Mouse (Mus musculus): Measurements from ENCODE around the gene Hecw1. TPM values are rescaled to one million over a fixed set of nuclear protein-coding genes. Genes with fewer than 3 reads are reported as not detected.
"Not testable (repeated sequence)": the region's sequence is repeated elsewhere in the genome, so short reads cannot be mapped to it uniquely, and the experiment has no call there.

Gene Hecw1
- total RNA-seq, 4 experiments from 2014 or later, result 0.06 to 0.33 (median 0.06) TPM; not detected in 1

GRCm38 (mm10) chr13:14374470-14374869 is 148.6 kb downstream of the Hecw1 start:
- no peak for DNase-seq (ENCODE audit: low spot score)

DNA sequence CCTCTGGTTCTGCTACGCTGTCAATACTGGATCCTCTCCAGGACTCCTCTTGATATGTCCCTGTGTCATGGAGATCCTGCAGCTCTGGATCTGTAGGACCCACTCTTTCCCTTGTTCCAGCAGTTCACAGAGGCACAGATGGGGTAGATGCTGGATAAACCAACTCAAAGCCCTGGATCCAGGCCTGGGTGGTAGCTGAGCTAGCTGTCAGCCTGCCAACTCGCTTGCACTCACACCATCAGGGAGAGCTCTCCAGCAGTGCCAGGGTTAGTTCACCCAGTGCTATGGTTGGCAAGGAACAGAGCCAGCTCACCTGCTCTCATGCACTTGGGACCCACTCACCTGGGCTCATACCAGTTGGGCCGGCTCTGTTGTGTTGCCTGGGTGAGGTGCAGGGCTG is 157.5 kb downstream of the Hecw1 start:
- no peak for DNase-seq (ENCODE audit: low spot score)

- no peak for DNase-seq (ENCODE audit: low spot score)
Observed at GRCm38 (mm10) chr13:14327252-14327651, 195.8 kb downstream of the Hecw1 start.

DNA sequence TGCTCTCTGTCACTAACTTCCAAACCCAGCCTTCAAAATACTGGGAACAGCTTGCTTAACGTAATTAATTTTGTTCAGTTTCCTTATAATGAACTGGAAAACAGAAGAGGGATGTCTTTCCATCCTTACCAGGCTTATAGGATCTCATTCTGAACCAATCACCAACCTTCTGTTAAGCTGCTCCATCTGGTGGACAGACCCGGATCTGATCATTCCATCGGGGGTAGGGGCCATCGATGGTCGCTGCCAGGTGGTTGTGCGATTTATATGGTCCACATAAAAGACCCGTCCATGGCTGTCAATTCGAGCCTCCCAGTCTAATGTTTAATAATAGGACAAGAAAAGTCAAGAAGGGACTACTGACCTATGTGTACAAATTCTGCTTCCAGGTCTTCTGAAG is 216.4 kb downstream of the Hecw1 start:
- DNase-seq (ENCODE audit: low spot score), result no peak

DNA sequence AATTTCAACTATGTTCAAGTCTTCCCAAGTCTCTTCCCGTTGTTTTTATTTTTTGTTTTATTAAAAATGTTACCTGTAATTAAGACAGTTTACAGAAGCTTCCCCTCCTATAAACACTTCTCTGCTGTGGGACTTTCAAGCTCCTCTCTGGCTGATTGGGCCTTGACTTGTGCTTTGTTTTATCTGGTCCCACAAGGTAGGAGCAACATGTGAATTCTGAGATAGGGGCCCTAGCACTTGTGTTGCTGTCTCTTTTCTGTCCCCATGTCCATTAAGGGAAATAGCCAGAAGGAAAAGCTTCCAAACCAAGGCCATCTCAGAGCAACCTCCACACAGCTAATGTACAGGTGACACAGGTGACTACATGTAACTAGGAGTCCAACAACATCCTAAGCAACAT is 218.9 kb downstream of the Hecw1 start:
- no peak for DNase-seq (ENCODE audit: low spot score)

GRCm38 (mm10) chr13:14302921-14303320 is 220.1 kb downstream of the Hecw1 start:
- no peak for DNase-seq (ENCODE audit: low spot score)

- DNase-seq (ENCODE audit: low spot score), result no peak
Observed at GRCm38 (mm10) chr13:14290016-14290415, 233.0 kb downstream of the Hecw1 start.

DNA sequence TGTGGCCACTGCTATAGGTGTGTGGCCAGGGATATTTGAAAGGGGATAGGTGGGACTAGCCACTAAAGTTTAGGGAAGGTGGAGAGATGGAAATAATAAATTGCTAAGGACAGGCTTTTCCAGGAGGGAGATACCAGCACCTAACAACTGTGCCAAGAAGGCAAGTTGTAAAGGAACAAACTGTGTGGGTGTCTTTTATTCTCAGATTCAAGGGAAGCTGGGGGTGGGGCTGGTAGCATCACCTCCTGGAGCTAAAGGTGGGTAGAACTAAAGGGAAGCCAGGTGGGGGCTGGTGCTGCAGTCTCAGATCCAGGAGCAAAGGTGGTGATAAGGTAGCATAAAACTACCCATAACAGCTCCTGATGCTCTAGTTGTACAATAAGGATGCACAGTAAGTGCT is 251.6 kb downstream of the Hecw1 start:
- DNase-seq (ENCODE audit: low spot score), result no peak

DNA sequence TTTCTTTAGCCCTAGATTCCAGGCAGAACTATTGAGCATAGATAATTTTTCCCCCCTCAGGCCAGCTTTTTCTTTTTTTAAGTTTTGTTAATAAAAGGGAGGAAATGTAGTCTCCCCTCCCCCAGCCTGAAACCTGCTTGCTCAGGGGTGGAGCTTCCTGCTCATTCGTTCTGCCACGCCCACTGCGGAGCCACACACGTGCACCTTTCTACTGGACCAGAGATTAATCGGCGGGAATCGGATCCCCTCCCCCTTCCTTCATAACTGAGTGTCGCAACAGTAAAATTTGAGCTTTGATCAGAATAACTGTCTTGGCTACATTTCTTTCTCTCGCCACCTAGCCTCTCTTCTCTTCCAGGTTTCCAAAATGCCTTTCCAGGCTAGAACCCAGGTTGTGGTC is 262.1 kb downstream of the Hecw1 start:
- not testable (repeated sequence) for DNase-seq (ENCODE audit: low spot score)

- no peak for DNase-seq (ENCODE audit: low spot score)
Observed at GRCm38 (mm10) chr13:14245946-14246345, 277.1 kb downstream of the Hecw1 start.

DNA sequence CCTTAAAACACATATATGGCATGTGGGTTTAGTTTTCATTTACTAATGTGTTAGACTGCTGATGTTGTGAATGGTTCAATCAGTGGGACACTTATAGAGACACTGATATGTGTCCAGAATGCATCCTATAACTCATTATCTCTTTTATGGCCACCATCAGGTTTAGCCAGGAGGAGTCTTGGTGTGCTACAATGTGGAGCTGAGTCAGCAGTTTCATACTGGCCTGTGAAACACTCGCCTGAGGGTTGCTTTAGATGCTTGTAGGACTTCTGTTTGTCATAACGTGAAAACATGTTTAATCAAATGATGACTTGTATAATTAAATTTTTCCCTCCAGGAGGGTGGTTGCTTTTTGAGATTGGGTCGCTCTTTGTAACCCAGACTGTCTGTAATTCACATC is 343.4 kb downstream of the Hecw1 start:
- no peak for DNase-seq (ENCODE audit: low spot score)

DNA sequence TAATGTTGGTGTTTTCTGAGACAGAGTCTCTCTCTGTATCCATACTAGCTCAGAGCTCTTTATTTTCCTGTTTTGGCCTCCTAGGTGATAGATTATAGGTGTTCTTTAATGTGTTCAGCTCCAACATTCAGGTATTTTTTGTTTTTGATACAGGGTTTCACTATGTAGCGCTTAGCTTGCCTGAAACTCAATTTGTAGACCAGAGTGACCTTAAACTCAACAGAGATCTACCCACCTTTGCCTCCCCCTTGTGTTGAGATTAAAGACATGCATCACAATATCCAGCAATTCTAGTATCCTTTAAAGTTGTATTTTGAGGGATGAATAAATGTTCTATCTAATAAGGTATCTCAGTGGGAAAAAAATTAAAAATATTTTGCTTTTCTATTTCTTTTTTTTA is 345.0 kb downstream of the Hecw1 start:
- DNase-seq (ENCODE audit: low spot score), result peak; percentile 6

Other genes with a start within 250 kb of the Hecw1 start
- gene Mrpl32, start 89.9 kb upstream of the Hecw1 start, total RNA-seq (2022), result 10 to 100 TPM; 40.0 to 44.8 (median 41.4) TPM
- gene Psma2, start 90.0 kb upstream of the Hecw1 start, total RNA-seq (2022), result 10 to 100 TPM; 56.0 to 62.9 (median 57.9) TPM
- gene AW209491, start 106.9 kb upstream of the Hecw1 start, total RNA-seq (2022), result 10 to 100 TPM in 3 of 4 experiments, 1 to 10 TPM in 1; 9.8 to 15.9 (median 13.4) TPM